Mouse (Mus musculus): Measurements from ENCODE around the gene Tmem184a.
A peak's percentile ranks its signal among the peaks of the same experiment; 100 is the strongest.

Tmem184a gene

DNA sequence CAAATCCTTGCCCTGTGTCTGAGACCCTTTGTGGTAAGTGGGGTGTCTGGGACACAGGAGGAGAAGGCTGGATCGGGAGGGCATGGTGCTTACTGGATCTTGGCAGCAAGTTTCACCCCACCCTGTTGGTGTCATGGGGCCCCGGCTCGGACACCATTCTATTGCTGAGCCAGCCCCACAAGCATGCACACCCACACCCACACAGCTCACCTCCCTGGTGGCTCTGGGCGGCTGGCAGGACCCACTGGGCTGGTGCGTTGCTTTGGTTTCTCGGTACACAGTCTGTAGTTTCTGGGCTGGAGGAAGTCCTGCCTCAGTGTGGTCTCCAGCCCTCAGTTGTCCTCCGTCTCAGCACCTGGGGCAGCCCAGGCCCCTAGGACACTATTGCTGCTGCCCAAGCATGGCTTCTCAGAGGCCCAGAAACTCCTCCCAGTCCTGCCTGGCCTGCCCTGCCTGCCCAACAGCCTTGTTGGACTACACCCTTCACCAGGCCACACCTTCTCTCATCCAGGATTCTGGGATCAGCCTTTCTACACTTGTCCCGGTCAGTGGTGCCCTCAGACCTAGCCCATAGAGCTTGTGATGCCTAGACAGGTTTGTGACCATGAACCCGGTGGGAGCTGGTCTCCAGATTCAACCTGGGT lies at the start of gene Tmem184a:
TSS of gene Tmem184a (minus strand) at position 380 of the 644 bp plus-strand sequence.
- no peak for DNase-seq (ENCODE audit: low spot score)

DNA sequence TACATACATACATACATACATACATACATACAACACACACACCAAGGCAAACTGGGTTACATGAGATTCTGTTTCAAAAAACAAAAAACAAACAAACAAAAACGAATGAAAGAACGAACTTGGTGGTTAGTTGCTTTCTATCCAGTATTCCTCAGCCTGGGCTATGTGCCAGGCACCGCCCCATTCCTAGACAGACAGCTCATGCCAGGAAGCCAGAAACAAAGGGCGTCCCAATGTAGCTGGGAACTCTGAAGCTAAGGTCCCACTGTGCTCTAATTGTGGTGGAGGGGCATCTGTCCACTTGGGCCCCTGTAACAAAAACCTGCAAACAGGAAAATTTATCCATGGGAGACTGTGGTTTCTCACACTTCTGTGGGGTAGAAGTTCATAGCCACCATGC lies 43.0 kb upstream of the Tmem184a start:
- no peak for DNase-seq (ENCODE audit: low spot score)

DNA sequence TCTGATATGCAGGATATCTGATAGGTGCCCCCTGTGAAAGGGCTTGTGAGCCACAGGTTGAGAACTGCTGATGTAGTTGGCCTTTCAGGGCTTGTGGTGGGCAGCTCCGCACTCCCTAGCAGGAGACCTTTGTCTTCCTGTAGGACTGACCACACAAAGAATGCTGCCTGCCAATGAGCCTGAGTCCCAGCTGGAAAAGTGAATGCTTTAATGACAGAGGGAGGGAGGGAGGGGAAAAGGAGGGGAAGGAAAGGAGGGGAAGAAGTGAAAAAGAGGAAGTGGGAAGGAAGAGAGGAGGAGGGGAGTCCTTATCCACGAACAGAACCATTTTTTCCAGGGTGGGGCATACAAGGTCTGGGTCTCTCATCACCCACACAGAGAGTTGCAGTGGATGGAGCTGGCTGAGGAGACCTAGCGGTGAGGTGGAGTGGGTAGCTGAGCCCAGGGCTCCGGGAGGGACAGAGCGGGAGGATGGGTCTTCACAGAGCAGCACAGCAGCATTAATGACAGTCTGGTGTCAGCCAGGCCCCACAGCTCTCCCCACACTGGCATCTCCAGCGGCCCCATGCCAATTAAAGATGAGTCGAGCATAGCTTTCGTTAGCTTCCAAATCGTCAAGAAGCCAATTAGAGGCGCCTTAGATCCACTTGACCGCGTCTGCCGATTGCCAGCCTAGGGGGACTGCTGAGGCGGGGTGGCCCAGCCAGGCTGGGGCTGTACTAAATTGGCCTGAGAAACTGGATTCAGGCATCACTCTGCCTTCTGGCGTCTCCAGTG lies 40.8 kb upstream of the Tmem184a start:
- DNase-seq (ENCODE audit: low spot score), result no peak

DNA sequence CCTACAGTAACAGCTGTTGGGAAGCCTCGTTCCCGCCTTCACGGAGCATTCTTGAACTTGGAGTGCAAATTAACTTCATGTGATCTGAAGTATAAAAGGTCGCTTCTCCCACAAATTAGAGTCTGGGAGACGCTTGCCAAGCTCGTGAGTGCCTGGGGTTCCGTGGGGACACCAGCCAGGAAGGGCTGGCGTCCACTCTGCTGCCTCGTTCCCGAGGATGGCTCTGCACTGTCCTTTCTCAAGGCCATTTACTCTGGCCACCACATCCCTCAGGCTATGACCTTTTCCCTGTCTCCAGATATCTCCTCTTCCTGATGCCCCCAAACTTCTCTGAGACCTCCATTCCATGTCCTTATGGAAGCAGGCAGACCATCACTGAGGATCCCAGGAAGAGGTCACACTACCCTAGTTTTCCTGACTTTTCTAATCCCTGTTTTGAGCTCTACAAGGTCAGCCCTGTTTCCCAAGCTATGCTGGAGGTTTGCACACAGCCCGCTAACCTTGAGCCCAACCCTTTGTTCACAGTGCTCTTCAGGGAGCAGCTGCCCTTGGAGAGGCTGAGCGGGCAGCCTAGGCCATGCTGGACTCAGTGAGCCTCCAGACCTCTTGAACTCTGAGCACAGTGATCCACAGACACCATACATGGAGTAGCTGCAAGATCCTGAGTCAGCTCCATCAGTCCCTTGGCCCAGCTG lies 30.1 kb upstream of the Tmem184a start:
- no peak for DNase-seq (ENCODE audit: low spot score)

DNA sequence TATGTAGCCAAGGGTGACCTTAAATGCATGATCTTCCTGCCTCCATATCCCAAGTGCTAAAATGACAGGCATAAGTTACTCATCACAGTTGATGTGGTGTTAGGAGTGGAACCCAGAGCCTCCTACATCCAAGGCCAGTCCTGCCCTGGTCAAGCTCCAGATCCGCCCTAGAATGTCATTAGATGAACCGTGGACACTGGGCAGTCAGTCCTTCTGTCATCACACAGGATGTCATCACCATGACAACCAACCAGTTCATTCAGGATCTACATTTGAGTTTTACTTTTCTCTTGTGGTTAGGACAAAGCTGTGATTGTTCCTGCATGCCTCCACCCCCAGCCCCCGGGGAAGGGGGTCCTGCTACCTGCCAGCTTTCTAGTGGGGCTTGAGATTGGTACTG lies 19.4 kb upstream of the Tmem184a start:
- no peak for DNase-seq (ENCODE audit: low spot score)

DNA sequence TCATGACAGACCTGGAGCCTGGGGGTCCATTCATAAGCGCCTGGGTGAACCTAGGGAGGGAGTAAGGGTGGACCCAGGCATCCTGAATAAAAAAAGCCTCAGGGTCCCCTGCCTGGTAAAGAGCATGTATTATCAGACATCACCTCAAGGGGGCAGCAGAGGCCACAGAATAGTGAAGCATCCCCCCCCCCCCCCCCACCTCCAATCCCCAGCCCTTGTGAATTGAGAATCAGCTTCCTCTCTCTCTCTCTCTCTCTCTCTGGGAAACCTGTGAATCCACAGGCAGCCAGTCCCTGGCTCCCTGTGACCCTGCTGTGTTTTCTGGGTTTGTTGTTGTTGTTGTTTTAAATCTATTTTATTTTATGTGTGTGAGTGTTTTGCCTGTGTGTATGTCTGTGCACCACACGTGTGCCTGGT lies 18.8 kb upstream of the Tmem184a start:
- peak; percentile 47 for DNase-seq (ENCODE audit: low spot score)

DNA sequence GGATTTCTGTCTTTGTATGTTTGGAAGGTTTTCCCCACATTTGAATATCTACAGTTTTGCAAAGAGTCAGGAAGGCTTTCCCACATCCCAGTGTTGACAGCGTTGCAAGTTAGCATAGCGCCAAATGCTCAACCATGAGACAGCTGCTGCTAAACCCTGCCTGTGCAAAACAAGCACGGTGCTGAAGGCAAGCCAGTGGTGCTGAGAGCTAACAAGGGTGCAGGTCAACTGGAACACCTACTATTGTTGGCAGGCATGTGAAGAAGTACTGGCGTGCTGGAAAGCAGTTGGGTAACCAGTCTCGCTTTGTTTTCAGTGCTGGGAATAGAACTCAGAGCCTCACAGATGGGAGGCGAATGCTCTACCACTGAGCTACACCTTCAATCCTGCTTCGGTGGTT lies 16.0 kb upstream of the Tmem184a start:
- DNase-seq (ENCODE audit: low spot score), result no peak

DNA sequence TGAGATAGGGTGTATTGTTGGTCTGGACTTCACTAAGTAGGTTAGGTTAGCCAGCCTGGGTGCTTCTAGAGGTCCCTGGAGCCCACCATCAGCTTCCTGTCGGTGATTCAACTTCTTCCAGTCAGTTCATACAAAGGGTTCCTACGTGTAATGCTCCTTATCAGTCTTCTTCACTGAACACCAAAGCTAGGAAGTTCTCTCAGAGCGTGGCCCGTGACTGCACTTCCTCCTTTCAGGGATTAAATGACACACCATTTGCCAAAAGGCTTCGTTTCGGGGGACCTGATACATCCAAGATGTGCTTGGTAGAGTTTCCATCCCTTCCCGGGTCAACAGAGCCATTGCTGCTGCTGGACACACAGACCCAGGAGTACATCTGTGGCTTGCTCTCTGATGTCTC lies 12.4 kb upstream of the Tmem184a start:
- no peak for DNase-seq (ENCODE audit: low spot score)

DNA sequence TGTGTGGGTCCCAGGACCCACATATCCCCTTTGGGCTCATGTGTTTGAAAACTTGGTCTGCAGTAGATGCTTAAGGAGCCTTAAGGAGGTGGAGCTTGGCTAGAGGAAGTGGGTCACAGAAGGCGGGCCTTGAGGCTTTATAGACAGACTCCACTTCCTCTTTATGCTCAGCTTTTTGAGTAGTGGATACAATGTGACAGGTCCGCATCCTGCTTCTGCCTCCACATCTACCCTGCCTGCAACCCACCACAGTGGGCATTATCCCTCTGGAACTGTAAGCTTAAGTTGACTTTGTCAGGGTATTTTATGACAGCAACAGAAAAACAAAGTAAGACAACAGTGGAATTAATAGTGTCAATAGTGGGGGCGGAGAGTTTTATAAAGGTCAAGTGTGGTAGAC lies 11.0 kb upstream of the Tmem184a start:
- DNase-seq (ENCODE audit: low spot score), result no peak

DNA sequence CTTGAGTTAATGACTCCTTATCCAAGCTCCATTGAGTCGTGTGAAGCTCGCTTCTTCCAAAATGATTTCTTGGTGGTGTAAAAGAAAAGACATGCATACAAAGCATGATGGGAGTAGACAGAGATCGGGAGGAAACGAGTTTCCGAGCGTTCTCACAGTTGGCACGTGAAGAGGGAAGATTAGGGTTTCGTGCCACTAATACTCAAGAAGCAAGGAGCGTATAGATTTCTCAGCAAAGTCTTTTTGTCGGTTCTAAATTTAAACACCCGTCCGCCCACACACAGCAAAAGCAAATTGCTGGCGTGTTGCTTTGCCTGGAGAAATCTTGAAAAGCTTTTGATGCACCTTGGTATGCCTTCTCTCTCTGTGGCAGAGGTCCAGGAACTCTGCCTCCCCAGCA lies 9.7 kb upstream of the Tmem184a start:
- no peak for DNase-seq (ENCODE audit: low spot score)

DNA sequence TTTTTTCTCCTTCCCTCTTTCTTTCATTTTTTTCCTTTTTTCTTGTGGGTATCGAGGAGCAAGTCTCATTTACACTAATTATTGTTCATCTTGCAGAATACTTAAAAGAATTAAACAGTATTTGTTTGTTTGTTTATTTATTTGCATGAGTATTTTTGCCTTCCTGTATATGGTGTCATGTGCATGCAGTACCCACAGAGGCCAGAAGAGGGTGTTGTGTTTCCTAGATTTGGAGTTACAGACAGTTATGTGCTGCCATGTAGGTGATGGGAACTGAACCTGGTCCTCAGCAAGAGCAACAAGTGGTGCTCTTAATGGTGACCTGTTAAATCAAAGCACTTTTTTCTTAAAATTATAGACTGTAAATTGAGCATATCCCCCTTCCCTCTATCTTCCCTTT lies 7.9 kb upstream of the Tmem184a start:
- DNase-seq (ENCODE audit: low spot score), result no peak

DNA sequence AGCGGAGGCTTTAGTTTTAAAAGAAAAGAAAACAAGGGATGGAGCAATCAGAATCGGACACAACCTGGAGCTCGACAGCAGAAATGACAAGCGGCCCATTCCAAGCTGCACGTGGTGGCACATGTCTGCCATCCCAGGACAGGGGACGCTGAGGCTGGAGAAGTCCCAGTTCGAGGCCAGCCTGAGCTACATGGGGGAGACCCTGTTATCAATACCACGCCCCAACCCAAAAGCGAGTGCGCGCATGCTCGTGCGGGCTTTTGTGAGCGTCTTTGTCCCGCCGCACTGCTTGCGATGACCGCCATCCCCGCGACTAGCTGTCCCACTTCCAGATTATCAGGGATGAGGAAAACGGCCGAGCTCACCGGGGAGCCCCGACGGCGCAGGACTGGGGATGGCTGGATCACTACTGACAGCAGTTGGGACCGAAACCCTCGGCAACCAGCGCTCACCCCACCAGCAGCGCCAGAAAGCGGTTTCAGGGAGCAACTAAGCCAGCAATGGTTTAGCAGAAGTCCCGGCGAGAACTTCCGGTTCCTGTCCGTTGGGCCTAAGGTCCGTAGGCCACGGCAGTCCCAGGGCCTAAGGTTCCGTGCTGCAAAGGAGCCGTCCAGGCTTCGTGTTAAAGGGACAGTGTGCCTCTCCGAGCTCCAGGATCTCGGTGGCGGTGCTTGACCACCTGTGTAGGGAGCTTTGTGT lies 6.8 kb upstream of the Tmem184a start, which contains the start of the genes Gm26938 and Psmg3:
TSS of gene Gm26938 (minus strand) at position 51 of the 699 bp plus-strand sequence.
TSS of gene Psmg3 (minus strand) at position 529 of the 699 bp plus-strand sequence.
- peak; percentile 89 for DNase-seq (ENCODE audit: low spot score)

DNA sequence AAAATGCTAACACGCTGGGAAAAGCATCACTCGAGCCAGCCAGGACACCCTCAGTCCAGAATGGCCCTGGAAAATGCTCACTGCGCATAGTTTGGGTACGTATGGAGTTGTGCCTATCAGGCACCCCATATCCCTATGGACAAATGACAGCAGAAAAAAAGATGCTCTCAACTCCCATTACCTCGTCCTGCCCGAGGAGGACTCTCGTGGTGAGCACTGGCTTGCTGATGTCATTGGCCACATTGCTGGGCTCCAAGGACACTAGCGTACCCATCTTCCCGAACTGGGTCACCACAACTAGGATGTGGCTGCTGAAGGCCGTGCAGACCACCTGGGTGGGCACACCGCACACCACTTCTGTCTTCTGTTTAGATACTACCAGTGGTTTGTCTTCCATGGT lies 6.2 kb upstream of the Tmem184a start:
- no peak for DNase-seq (ENCODE audit: low spot score)

DNA sequence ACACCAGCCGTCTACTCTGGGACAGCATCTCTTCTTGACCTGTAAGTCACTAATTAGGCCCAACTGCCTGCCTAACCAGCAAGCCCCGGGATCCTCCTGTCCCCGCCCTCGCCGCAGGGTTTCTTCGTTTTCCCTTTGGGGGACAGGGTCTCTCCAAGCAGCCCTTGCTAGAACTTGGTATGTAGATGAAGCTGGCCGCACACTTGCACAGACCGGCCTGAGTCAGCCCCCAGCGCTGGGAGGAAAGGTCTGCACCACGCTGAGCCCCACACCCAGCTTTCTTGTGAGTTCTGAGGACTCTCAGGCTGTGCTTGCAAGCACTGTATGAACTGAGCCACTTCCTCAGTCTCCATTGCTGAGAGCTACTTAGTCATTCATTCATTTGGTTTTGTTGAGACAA lies 4.8 kb upstream of the Tmem184a start:
- no peak for DNase-seq (ENCODE audit: low spot score)

DNA sequence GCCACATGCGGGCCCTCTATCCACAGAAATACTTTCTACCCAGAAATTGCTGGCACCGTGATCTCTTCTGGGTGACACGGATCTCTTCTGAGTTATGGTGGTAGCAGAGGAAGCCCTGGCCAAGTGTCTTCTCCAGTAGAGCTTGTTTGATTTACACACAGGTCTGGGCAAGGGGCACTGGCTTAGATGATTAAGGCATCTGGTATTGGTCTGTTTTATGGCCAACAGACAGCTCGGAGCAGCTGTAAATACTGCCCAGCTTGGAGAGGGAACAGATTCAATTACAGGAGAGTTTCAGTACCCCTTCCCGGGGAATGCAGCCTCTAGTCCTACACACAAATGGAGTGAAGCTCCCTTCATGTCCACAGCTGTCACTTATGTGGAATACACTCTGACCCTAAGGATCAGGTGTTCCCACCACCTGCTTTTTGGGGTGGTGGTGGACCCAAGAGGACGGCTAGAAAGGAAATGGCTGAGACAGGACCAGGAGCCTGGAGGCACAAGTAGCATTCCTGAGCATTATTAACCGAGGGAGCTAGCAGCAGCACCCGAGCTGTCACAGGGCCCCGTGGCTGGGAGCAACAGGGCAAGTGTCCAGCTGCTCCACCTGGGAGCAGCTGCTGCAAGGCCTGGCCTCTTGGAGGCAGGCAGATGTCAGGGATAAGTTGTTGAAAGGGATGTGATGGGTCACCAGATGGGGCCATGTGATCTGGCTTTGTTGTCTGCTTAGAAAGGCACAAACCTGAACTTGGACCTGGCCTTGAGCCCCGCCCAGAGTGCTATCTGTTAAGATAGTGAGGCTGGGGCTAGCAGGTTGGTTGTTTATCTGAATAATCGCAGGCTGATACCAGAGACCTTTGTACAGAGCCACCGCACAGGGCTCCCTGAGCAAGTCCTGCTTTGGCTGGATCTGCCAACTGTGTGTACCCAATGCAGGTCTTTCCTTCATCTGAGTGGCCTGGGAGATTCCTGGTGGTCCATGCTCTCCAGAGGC lies 2.0 kb upstream of the Tmem184a start:
- no peak for DNase-seq (ENCODE audit: low spot score)

DNA sequence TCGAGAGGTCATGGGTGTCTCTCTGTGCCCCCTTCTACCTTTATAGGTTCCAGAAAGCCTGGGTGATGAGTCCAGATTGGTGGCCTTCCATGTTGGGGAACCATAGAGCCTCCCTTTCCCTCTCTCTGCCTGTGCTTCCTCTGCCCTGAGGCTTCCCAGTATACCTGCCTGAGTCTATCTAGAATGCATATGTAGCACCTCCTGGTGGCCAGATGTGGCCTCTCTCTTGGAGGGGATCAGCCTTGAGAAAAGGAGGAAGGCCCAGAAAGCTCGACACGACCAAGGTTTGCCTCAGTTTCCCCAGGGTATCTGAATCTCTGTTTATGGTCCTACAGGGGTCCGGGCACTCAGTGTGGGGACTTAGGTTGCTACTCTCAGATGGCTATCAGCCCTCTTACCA lies 916 bp downstream of the Tmem184a start:
- no peak for DNase-seq (ENCODE audit: low spot score)

DNA sequence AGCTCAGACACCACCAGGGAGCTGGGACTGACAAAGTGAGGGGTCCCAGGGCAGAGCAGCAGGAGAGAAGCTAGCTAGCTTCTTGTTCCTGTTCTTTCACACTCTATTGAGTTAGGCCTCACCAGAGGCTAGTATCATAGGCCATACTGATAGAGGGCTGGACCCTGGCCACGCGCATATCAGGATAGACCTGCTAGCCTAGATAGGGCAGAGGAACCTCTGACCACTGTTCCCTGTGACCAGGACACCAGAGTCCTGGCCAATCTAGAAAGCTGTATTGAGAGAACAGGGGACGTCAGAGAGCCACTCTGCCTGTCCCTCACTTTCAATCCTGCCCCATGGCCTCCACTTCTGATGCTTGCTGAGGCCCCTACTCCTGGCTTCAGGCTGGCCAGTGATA lies 1.7 kb downstream of the Tmem184a start:
- DNase-seq (ENCODE audit: low spot score), result no peak

DNA sequence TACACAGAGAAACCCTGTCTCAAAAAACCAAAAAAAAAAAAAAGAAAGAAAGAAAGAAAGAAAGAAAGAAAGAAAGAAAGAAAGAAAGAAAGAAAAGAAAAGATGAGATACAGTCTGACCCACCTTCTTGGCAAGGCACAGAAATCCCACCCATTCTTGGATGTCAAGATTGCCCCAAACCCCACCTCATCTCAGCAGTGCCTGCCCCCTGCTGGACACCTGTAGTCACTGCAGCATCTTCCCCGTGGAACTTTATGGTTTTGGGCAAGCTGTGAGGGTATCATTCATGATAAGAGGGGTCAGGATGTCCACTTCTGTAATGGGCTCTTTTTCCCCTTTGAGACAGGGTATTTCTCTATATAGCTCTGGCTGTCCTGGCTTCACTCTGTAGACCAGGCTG lies 2.4 kb downstream of the Tmem184a start:
- DNase-seq (ENCODE audit: low spot score), result no peak

DNA sequence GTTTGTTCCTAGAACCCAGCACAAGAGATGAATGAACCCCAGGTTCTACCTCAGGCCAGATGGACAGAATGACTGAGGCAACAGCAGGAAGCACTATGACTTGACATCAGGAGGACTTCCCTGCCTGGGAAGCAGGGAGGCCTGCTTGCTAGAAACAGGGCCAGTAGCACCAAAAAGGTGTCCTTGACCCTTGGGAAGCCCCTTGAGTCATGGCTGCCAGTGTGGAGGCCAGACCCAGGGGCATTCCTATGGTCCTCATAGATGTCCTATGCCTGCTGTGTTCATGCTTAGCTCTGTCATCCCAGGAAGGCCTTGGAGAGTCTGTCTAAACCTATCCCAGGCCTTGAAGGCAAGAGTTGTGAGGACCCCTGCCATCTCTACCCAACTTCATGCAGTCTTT lies 3.3 kb downstream of the Tmem184a start:
- no peak for DNase-seq (ENCODE audit: low spot score)

DNA sequence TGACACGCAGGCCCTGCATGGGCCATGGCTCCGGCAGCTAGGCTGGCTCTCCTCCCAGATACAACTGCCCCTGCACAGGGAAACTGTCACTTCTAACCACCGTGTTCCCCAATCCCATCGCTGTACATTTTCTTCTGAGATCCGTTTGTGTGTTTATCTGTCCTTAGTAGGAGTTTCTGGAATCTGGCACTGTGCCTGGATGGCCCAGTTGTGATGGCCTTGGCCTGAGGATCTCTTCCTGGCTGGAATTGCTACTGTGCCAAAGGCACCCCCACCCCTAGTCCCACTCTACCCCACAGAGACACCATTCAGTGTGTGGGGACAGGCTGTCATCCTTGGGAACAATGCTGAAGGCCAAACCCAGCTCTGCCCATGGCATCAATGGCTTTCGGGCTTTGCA lies 3.8 kb downstream of the Tmem184a start:
- DNase-seq (ENCODE audit: low spot score), result no peak

DNA sequence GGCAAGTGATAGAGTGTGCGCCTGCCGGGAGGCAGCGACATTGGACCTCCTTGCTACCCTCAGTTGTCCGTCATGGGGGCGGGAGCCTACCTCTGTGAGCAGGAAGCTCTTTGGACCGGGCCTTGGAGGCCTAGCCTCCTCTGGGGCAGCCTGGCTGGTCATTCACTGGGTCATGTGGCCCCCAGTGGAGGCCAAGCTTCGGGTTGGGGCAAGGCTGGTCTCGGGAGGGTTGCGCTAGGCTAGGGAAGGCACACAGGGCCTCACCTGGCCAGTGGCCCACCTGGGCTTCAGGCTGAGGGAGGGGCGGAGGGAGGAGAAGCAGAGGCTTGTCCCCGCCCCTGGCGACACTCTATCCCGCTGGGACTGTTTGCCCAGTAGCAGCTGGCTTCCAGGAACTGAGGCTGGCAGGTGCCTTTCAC lies 5.7 kb downstream of the Tmem184a start:
- DNase-seq (ENCODE audit: low spot score), result peak; percentile 68

All from yolk sac, embryonic 10.5 days (tissue).